11 mouse cellular contexts compared by ENCODE assay signal in the genomic region with DNA sequence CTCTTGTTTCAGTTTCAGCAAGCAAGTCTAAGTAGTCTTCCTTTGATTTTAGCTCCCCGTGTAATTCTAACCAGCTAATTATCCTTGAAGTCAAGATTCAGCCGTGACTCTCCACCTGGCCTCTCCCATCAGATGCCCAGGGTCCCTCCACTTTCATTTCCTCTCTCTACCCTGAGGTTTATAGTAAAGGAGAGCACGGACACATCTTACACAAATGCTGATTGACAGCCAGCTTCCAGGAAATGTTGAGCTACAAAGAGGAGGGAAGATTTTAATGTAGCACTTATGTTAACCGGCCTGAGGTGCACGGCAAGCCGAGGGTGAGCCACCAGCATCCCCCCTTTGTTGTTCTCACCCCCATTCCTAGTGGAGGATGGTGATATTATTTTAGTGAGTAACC. TPM values are rescaled to one million over a fixed set of nuclear protein-coding genes. Genes with fewer than 3 reads are reported as not detected.
DNase-seq lines count a peak whose midpoint lies in the region; ATAC-seq and TF ChIP-seq lines count a peak whose summit lies in the region.
"Had no signal": no experiment of that assay in that cellular context is flagged by ENCODE, and none has a peak within 500 bp of the region (broad histone marks: within the 10 kb centered on the region; RNA-seq: fewer than 3 reads in every experiment).

No protein-coding gene starts in this region.

- no peak overlapping the region; the same call in 1 of the 2 replicates for H3K27ac ChIP-seq in heart, embryonic 11.5 days (ENCODE audit: low read depth, low read length)
- H3K27ac ChIP-seq in limb, embryonic 12.5 days, result no peak overlapping the region
- H3K27ac ChIP-seq in stomach, embryonic 16.5 days (ENCODE audit: low read length), result no peak overlapping the region
- H3K27ac ChIP-seq in intestine, postnatal 0 days (ENCODE audit: low read depth, low read length), result no peak overlapping the region

- DNase-seq in heart, postnatal 36 days, result no peak
- peak; percentile 22 for DNase-seq in retina, postnatal 1 day
- no peak for DNase-seq in retina, embryonic 14.5 days (ENCODE audit: low spot score)
- no peak for DNase-seq in spleen, postnatal 36 days (ENCODE audit: low spot score in 2 of 2)

- H3K36me3 ChIP-seq in heart, embryonic 11.5 days (ENCODE audit: control insufficient read depth, insufficient read depth, low read length), result no peaks in the 10 kb centered on the region
- H3K36me3 ChIP-seq in limb, embryonic 12.5 days, result no peaks in the 10 kb centered on the region
- no peaks in the 10 kb centered on the region for H3K36me3 ChIP-seq in stomach, embryonic 16.5 days (ENCODE audit: control insufficient read depth, insufficient read depth, low read length)
- no peaks in the 10 kb centered on the region for H3K36me3 ChIP-seq in intestine, postnatal 0 days (ENCODE audit: control insufficient read depth, insufficient read depth)

- no peak for ATAC-seq in heart, embryonic 11.5 days (replicated peaks; ENCODE audit: insufficient number of reproducible peaks, low FRiP score, low TSS enrichment)
- ATAC-seq in limb, embryonic 12.5 days (ENCODE audit: insufficient number of reproducible peaks, insufficient read depth, low FRiP score, low TSS enrichment, low read depth), result no peak
- ATAC-seq in stomach, embryonic 16.5 days (ENCODE audit: insufficient read depth, low FRiP score), result no peak
- no peak for ATAC-seq in intestine, postnatal 0 days
- ATAC-seq: forebrain, embryonic 14.5 days had no signal

- peak overlapping the region; percentile 88 for H3K4me2 ChIP-seq in heart, embryonic 11.5 days
- peak overlapping the region; percentile 77 for H3K4me2 ChIP-seq in limb, embryonic 12.5 days
- peak overlapping the region; percentile 68 for H3K4me2 ChIP-seq in stomach, embryonic 16.5 days (ENCODE audit: low read depth, low read length)
- no peak overlapping the region for H3K4me2 ChIP-seq in intestine, postnatal 0 days (replicated peaks; ENCODE audit: low read depth)

- H3K9ac ChIP-seq in heart, embryonic 11.5 days (ENCODE audit: low read depth, low read length), result peak overlapping the region; percentile 62
- H3K9ac ChIP-seq in limb, embryonic 12.5 days (replicated peaks), result no peak overlapping the region
- no peak overlapping the region for H3K9ac ChIP-seq in stomach, embryonic 16.5 days (ENCODE audit: low read length)
- H3K9ac ChIP-seq in intestine, postnatal 0 days (ENCODE audit: low read depth, low read length), result no peak overlapping the region

- intact Hi-C loops in heart, postnatal 36 days (cut with DNase I), result loop anchor here (2.0 to 10.0 kb wide), 3 partner anchors 821 to 1159 kb away; a partner anchor contains a TSS

- H3K4me3 ChIP-seq in heart, embryonic 11.5 days (ENCODE audit: low read depth, low read length), result peak overlapping the region; percentile 71
- no peak overlapping the region for H3K4me3 ChIP-seq in limb, embryonic 12.5 days (replicated peaks)
- H3K4me3 ChIP-seq in stomach, embryonic 16.5 days (replicated peaks; ENCODE audit: low read length), result 0 out of 2 replicates have a peak overlapping the region, but pooled peaks have one; percentile 13
- H3K4me3 ChIP-seq in intestine, postnatal 0 days (ENCODE audit: low read depth, low read length), result no peak overlapping the region

- peaks cover 15% of the 10 kb centered on the region for H3K27me3 ChIP-seq in heart, embryonic 11.5 days (ENCODE audit: control insufficient read depth, insufficient read depth, low read length)
- H3K27me3 ChIP-seq in limb, embryonic 12.5 days, result peaks cover 71% of the 10 kb centered on the region
- peaks cover 49% of the 10 kb centered on the region for H3K27me3 ChIP-seq in stomach, embryonic 16.5 days (ENCODE audit: control insufficient read depth, insufficient read depth, low read length)
- peaks cover 71% of the 10 kb centered on the region for H3K27me3 ChIP-seq in intestine, postnatal 0 days (replicated peaks; ENCODE audit: control insufficient read depth, insufficient read depth, low read length)

- no peaks in the 10 kb centered on the region for H3K9me3 ChIP-seq in heart, embryonic 11.5 days (replicated peaks; ENCODE audit: control insufficient read depth, low read length)
- H3K9me3 ChIP-seq in limb, embryonic 12.5 days, result no peaks in the 10 kb centered on the region
- no peaks in the 10 kb centered on the region for H3K9me3 ChIP-seq in stomach, embryonic 16.5 days (replicated peaks; ENCODE audit: control insufficient read depth, low read length)
- no peaks in the 10 kb centered on the region for H3K9me3 ChIP-seq in intestine, postnatal 0 days (ENCODE audit: control insufficient read depth)

- WGBS in heart, embryonic 11.5 days (ENCODE audit: insufficient replicate concordance), result 25% methylated on average over 6 of the region's 6 CpGs
- 11% methylated on average over 6 of the region's 6 CpGs for WGBS in limb, embryonic 12.5 days
- 23% methylated on average over 6 of the region's 6 CpGs for WGBS in stomach, embryonic 16.5 days
- WGBS in intestine, postnatal 0 days, result 33% methylated on average over 6 of the region's 6 CpGs

- TF ChIP-seq CTCF in intestine, postnatal 0 days (IDR thresholded peaks at IDR 0.05; ENCODE audit: low read depth), result no peak

- H3K4me1 ChIP-seq in heart, embryonic 11.5 days (ENCODE audit: control insufficient read depth, insufficient read depth, low read length), result peaks cover 18% of the 10 kb centered on the region
- H3K4me1 ChIP-seq in limb, embryonic 12.5 days (replicated peaks), result peaks cover 19% of the 10 kb centered on the region
- H3K4me1 ChIP-seq in stomach, embryonic 16.5 days (ENCODE audit: control insufficient read depth, insufficient read depth, low read length), result 0 out of 2 replicates have a peak, but pooled peaks cover 5% of the 10 kb centered on the region
- H3K4me1 ChIP-seq in intestine, postnatal 0 days (replicated peaks; ENCODE audit: control insufficient read depth, insufficient read depth, low read length), result peaks cover 10% of the 10 kb centered on the region; the same call in 1 of the 2 replicates

RNA-seq across cellular contexts. Expression of a gene that starts 4.0 kb away (rescaled TPM):
- polyA plus RNA-seq in heart, embryonic 11.5 days (2014; fragmentation: Nextera tagmentation; extraction: Ambion mirVana), result 11.2 TPM in 2 replicates
- 10 to 100 TPM; 10.2 to 12.9 TPM for total RNA-seq in heart, postnatal 36 days (2021)
- 12.3 and 15.5 TPM in 2 replicates for polyA plus RNA-seq in limb, embryonic 12.5 days (2016; fragmentation: Nextera tagmentation; extraction: Ambion mirVana)
- 1.4 and 1.5 TPM in 2 replicates for polyA plus RNA-seq in stomach, embryonic 16.5 days (2015; fragmentation: Nextera tagmentation; extraction: Ambion mirVana)
- 0.14 and 0.50 TPM in 2 replicates for polyA plus RNA-seq in intestine, postnatal 0 days (2015; fragmentation: Nextera tagmentation; extraction: Ambion mirVana)
- total RNA-seq: left cerebral cortex, postnatal 14 days had no signal
- polyA plus RNA-seq: intestine, embryonic 14.5 days had no signal

Comparison
In these comparisons a context has a peak if more than half of its experiments do, and no peak if none do; other contexts are left out.
1. H3K4me3 ChIP-seq: peak in heart, embryonic 11.5 days (single experiment) and stomach, embryonic 16.5 days (single experiment); none in limb, embryonic 12.5 days (single experiment) and intestine, postnatal 0 days (single experiment).